Mouse (Mus musculus): ENCODE measurements at regions not wholly inside any gene's neighbourhood (a gene's known extent, or its start where the extent isn't known, plus 50 kb on each side); places are given as distances from the start of the nearest gene placed in this dataset.

- no peaks in the 10 kb centered on the region for H3K36me3 ChIP-seq (ENCODE audit: control insufficient read depth, insufficient read depth, low read length)
- H3K4me1 ChIP-seq (replicated peaks; ENCODE audit: control insufficient read depth, insufficient read depth, low read length), result no peaks in the 10 kb centered on the region
- TF ChIP-seq CTCF (IDR thresholded peaks at IDR 0.05; ENCODE audit: borderline replicate concordance, control insufficient read depth, extremely low read depth, insufficient read depth, low read length, poor library complexity) (no peak), POLR2A (IDR thresholded peaks at IDR 0.05; ENCODE audit: control insufficient read depth, extremely low read depth, insufficient read depth, low read length, poor library complexity) (no peak)
- H3K4me3 ChIP-seq (ENCODE audit: control insufficient read depth, insufficient read depth, low read length), result no peak overlapping the region
- no peaks in the 10 kb centered on the region for H3K27me3 ChIP-seq (ENCODE audit: control insufficient read depth, insufficient read depth, low read length)
- H3K27ac ChIP-seq (ENCODE audit: control insufficient read depth, insufficient read depth, low read length), result no peak overlapping the region
- WGBS, result 96% methylated on average over 6 of the region's 6 CpGs
- no peak for DNase-seq
Observed at GRCm38 (mm10) chr8:115581940-115582517, 125.6 kb downstream of the Maf start.

GRCm38 (mm10) chr8:115568394-115568793 is 139.2 kb downstream of the Maf start:
- Histone ChIP-seq H3K27me3 (ENCODE audit: control insufficient read depth, insufficient read depth, low read length) (no peaks in the 10 kb centered on the region), H3K4me3 (ENCODE audit: control insufficient read depth, insufficient read depth, low read length) (no peak overlapping the region), H3K36me3 (ENCODE audit: control insufficient read depth, insufficient read depth, low read length) (no peaks in the 10 kb centered on the region), H3K27ac (ENCODE audit: control insufficient read depth, insufficient read depth, low read length) (no peak overlapping the region), H3K4me1 (replicated peaks; ENCODE audit: control insufficient read depth, insufficient read depth, low read length) (no peaks in the 10 kb centered on the region)
- TF ChIP-seq CTCF (IDR thresholded peaks at IDR 0.05; ENCODE audit: borderline replicate concordance, control insufficient read depth, extremely low read depth, insufficient read depth, low read length, poor library complexity) (no peak), POLR2A (IDR thresholded peaks at IDR 0.05; ENCODE audit: control insufficient read depth, extremely low read depth, insufficient read depth, low read length, poor library complexity) (no peak)
- DNase-seq, result no peak
- WGBS, result 14% methylated on average over 7 of the region's 7 CpGs

- DNase-seq, result no peak
- H3K4me1 ChIP-seq (replicated peaks; ENCODE audit: control insufficient read depth, insufficient read depth, low read length), result no peaks in the 10 kb centered on the region
- TF ChIP-seq POLR2A (IDR thresholded peaks at IDR 0.05; ENCODE audit: control insufficient read depth, extremely low read depth, insufficient read depth, low read length, poor library complexity), result no peak
- no peak for TF ChIP-seq CTCF (IDR thresholded peaks at IDR 0.05; ENCODE audit: borderline replicate concordance, control insufficient read depth, extremely low read depth, insufficient read depth, low read length, poor library complexity)
- H3K27me3 ChIP-seq (ENCODE audit: control insufficient read depth, insufficient read depth, low read length), result no peaks in the 10 kb centered on the region
- H3K36me3 ChIP-seq (ENCODE audit: control insufficient read depth, insufficient read depth, low read length), result no peaks in the 10 kb centered on the region
- 94% methylated on average over 5 of the region's 5 CpGs for WGBS
- no peak overlapping the region for H3K4me3 ChIP-seq (ENCODE audit: control insufficient read depth, insufficient read depth, low read length)
- H3K27ac ChIP-seq (ENCODE audit: control insufficient read depth, insufficient read depth, low read length), result no peak overlapping the region
Observed at GRCm38 (mm10) chr8:115565768-115566167, 141.8 kb downstream of the Maf start.

- Histone ChIP-seq H3K27ac (ENCODE audit: control insufficient read depth, insufficient read depth, low read length) (no peak overlapping the region), H3K27me3 (ENCODE audit: control insufficient read depth, insufficient read depth, low read length) (no peaks in the 10 kb centered on the region), H3K36me3 (ENCODE audit: control insufficient read depth, insufficient read depth, low read length) (no peaks in the 10 kb centered on the region), H3K4me3 (ENCODE audit: control insufficient read depth, insufficient read depth, low read length) (no peak overlapping the region), H3K4me1 (replicated peaks; ENCODE audit: control insufficient read depth, insufficient read depth, low read length) (no peaks in the 10 kb centered on the region)
- TF ChIP-seq CTCF (IDR thresholded peaks at IDR 0.05; ENCODE audit: borderline replicate concordance, control insufficient read depth, extremely low read depth, insufficient read depth, low read length, poor library complexity) (no peak), POLR2A (IDR thresholded peaks at IDR 0.05; ENCODE audit: control insufficient read depth, extremely low read depth, insufficient read depth, low read length, poor library complexity) (no peak)
- WGBS, result 72% methylated on average over 4 of the region's 4 CpGs
- no peak for DNase-seq
Observed at GRCm38 (mm10) chr8:115562362-115562761, 145.2 kb downstream of the Maf start.

- Histone ChIP-seq H3K36me3 (ENCODE audit: control insufficient read depth, insufficient read depth, low read length) (no peaks in the 10 kb centered on the region), H3K27me3 (ENCODE audit: control insufficient read depth, insufficient read depth, low read length) (no peaks in the 10 kb centered on the region), H3K27ac (ENCODE audit: control insufficient read depth, insufficient read depth, low read length) (no peak overlapping the region), H3K4me1 (replicated peaks; ENCODE audit: control insufficient read depth, insufficient read depth, low read length) (no peaks in the 10 kb centered on the region), H3K4me3 (ENCODE audit: control insufficient read depth, insufficient read depth, low read length) (no peak overlapping the region)
- DNase-seq, result no peak
- TF ChIP-seq CTCF (IDR thresholded peaks at IDR 0.05; ENCODE audit: borderline replicate concordance, control insufficient read depth, extremely low read depth, insufficient read depth, low read length, poor library complexity), result no peak
- no peak for TF ChIP-seq POLR2A (IDR thresholded peaks at IDR 0.05; ENCODE audit: control insufficient read depth, extremely low read depth, insufficient read depth, low read length, poor library complexity)
- 94% methylated on average over 18 of the region's 18 CpGs for WGBS
Observed at GRCm38 (mm10) chr8:115560985-115561916, 146.3 kb downstream of the Maf start.

GRCm38 (mm10) chr8:115555452-115555851 is 152.1 kb downstream of the Maf start:
- H3K27ac ChIP-seq (ENCODE audit: control insufficient read depth, insufficient read depth, low read length), result no peak overlapping the region
- no peaks in the 10 kb centered on the region for H3K27me3 ChIP-seq (ENCODE audit: control insufficient read depth, insufficient read depth, low read length)
- no peaks in the 10 kb centered on the region for H3K36me3 ChIP-seq (ENCODE audit: control insufficient read depth, insufficient read depth, low read length)
- H3K4me1 ChIP-seq (replicated peaks; ENCODE audit: control insufficient read depth, insufficient read depth, low read length), result 0 out of 2 replicates have a peak, but pooled peaks cover 5% of the 10 kb centered on the region
- WGBS, result 31% methylated on average over 5 of the region's 5 CpGs
- no peak for TF ChIP-seq CTCF (IDR thresholded peaks at IDR 0.05; ENCODE audit: borderline replicate concordance, control insufficient read depth, extremely low read depth, insufficient read depth, low read length, poor library complexity)
- TF ChIP-seq POLR2A (IDR thresholded peaks at IDR 0.05; ENCODE audit: control insufficient read depth, extremely low read depth, insufficient read depth, low read length, poor library complexity), result no peak
- no peak for DNase-seq
- no peak overlapping the region for H3K4me3 ChIP-seq (ENCODE audit: control insufficient read depth, insufficient read depth, low read length)
